Mouse (Mus musculus): Measurements from ENCODE around the gene Fam214a.
A peak's percentile ranks its signal among the peaks of the same experiment; 100 is the strongest.

Gene Fam214a

DNA sequence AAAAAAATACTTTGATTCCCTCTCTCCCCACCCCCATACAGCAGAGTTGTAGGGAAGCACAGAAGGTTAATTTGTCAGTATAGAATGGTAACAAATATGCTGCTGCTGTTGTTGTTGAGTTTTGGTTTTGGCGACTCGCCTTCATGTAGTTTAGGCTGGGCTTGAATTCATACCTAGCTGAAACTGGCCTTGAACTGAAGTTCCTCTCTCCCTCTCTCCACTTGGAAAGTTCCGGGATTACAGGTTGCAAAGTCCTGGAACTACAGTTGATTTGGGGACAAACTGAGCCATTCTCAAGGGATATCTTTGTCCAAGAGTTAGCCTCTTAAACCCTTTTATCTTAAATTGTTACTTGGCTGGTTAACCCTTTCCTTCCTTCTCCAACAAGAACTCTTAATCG lies 83.3 kb downstream of the Fam214a start:
- no peak for DNase-seq

DNA sequence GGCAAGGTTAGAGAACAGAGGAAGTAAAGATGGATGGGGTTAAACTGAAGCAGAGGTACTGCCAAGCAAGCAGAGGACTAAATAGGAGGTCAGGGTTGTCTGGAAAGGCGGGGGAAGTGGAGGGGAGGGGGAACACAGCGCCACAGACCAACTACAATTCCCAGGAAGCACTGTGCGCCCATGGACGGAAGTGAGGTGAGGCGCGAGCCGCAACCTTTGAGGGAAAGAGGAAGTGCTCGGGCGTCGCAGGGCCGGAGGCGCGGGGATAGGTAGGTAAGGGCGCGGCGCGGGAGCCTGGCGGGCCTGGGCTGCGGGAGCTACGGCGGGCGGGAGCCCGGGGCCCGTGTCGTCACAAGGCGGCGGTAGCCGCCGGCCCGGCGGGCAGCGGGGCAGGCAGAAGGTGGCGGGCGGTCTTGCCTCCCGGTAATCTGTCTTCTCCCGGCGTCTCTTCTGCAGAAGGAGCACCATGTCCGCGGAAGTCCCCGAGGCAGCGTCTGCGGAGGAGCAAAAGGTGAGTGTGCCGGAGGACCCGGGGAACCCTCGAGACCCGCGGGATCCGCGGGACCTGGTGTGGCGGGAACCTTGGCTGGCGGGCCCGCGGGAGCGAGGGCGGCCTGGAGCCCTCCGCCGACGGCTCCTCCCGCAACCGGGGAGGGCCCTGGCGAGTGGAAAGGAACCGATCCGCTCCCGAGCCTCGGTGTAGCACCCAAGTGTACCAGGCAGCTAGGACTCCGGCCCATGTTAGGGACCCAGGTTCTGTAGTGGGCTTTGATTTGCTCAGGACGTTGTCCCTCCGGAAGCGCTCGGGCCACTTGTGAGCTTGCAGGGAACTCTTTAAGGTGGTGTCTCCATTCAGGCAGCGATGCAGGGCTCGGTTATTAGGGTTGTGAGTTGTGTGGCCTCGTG lies 85.0 kb downstream of the Fam214a start, which contains the start of gene Arpp19:
Arpp19 (plus strand) TSS at position 164 of the 906 bp plus-strand sequence.
- peak; percentile 85 for DNase-seq

DNA sequence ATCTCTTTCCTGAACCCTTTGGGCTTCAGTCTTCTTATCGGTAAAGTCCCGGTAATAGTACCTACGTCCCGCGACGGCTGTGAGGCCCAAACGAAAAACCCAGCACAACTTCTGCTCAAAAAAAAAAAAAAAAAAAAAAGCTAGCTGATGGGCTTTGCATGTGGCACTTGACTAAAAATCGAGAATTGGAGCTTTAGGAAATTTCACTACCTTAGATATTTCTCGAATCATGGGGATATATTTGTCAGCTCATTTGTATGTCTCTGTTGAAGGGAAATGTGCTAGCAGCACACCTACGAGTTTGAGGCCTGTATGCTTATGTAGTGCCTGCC lies 85.6 kb downstream of the Fam214a start:
- DNase-seq = no peak

DNA sequence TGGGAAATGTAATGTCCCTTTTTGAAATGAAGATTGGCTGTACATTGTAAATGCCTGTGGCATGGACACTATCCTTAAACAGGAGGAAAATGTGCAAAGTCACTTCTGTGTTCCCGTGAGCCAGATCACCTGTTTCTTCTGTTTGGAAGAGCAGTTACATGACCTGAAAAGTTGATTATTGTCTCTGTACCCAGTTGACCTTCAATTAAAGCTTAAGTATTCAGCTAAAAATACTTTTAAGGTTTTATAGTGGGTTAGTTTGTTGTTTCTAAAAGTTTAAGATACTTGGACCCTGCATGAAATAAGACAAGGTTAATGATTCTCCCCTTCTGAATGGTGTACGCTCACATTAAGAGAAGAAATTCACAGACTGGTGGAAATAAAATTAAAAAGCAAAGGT lies 87.9 kb downstream of the Fam214a start:
- no peak for DNase-seq

DNA sequence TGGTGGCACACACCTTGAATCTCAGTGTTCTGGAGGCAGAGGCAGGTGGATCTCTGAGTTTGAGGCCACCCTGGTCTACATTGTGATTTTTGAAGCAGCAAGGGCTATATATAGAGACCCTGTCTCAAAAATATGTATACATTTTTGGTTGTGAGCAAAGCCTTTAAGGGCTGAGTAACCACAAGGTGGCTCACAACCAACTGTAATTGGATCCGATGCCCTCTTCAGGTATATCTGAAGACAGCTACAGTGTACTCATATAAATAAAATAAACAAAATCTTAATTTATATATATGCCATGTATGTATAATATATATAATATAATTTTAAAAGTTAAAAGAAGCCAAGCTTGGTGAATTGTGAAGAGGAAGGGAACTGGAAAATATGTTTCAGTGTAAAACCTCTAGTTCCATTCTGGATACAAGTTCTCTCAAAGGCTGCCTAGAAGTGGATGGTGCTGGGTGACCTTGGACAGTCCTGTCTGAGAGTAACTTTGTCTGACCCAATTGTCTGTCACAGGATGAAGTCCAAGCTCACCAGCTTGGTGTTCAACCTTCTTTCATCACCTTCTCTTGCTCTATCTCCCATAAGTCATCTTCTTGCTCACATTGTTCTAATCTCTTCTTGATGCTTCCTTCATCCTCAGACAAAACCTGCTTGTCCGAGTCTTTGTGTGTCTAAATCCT lies 89.3 kb downstream of the Fam214a start:
- no peak for DNase-seq

DNA sequence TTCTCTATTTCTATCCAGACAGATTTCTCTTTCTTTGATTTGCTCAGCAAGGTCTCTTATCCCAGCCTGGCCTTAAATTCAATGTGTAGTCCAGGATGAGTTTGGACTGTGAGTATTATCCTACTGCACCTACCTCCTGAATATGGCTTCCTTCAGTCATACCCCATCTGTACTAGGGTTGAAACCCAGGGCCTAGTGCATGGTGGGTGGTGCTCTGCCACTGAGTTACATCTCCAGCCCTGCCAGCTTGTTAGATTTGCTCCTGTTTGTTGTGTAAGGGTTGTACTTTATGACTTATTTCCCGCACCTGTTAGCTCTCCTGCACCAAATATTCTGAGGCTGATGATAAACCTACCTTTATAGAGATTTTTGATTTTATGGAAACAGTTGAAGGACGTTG lies 90.5 kb downstream of the Fam214a start:
- no peak for DNase-seq

DNA sequence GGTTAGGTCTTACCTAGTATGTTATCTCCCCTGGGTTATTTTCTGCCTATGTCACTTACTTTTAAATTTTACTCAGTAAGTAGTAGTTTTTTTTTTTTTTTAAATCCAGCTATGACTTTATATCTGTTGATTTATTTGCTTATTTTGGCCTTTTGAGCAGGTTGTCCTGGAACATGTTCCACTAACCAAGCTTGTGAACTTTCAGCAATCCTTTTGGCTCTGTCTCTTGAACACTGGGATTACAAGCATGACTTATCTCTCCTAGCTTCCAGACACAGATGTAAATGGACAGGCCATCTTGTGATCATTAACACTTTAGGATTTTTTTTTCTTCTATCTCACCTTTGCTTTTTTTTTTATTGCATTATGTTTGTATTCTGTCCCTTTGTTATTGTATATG lies 94.4 kb downstream of the Fam214a start:
- DNase-seq = no peak

DNA sequence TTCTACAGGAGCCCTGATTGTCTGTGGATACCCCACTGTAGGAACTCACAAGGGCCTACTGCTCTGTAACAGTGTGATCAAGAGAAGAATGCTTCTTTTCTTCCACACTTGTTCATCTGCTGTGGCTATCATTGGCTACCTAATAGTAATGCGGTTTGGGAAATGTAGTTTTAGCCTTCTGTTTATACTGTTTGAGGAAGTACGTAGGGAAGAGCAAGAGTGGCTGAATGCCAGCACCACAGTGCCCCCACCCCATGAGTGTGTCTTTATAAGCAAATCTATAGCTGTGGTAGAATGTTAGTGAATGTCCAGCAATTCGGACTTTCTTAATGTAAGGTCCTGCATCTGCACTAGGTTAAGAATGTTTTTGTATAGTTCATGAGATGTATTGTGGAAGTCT lies 96.4 kb downstream of the Fam214a start:
- DNase-seq = no peak

DNA sequence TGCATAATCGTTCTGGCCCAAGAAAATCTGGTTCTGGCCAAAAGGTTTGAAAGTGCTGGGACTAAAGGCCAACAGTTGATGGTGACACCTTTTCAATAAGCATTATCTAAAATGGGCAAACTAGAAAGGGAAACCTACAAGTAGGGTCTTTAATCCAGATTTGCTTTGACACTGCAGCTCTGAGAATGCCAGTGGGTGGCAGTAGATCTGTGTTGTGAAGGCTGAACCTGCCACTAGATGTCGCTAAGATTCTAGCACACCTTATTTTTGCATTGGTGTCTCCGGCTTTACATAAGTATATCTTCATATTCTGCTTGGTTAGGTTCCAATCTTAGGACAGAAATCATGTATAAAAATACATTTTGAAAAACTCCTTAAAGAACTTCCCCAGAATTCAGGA lies 97.3 kb downstream of the Fam214a start:
- DNase-seq = peak; percentile 69

DNA sequence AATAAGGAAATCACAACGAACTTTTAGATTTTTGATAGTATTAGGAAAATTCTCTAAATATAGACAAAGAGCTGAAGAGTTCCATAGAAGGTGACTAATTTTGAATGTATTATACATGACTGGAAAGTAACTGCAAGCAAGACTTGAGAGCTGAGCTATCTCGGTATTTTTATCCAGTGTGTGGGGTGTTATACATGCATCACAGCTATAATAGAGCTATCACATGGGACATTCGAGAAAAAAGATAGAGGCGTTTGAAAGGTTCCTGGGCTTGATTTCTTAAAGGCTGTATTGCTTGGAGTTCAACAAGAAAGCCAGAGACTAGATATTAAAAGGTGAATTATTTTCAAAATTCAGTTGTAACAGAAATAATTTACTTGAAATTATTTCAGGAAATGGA lies 99.2 kb downstream of the Fam214a start:
- no peak for DNase-seq

DNA sequence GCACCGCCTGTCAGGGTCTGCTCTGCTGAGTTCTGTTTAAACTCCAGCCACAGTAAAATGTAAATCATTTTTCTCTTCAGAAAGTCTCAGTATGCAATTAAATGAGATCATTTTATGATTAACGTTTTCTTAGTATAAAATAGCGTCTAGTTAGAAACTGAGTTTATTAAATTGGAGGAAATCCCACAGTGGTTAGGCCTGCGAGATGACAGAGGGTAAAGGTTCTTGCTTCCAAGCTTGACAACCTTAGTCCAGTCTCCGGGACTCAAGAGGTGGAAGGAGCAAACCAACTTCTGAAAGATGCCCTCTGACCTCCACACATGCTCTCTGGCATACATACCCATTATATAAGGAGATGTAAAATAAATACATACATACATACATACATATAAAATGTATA lies 102.4 kb downstream of the Fam214a start:
- DNase-seq = no peak

DNA sequence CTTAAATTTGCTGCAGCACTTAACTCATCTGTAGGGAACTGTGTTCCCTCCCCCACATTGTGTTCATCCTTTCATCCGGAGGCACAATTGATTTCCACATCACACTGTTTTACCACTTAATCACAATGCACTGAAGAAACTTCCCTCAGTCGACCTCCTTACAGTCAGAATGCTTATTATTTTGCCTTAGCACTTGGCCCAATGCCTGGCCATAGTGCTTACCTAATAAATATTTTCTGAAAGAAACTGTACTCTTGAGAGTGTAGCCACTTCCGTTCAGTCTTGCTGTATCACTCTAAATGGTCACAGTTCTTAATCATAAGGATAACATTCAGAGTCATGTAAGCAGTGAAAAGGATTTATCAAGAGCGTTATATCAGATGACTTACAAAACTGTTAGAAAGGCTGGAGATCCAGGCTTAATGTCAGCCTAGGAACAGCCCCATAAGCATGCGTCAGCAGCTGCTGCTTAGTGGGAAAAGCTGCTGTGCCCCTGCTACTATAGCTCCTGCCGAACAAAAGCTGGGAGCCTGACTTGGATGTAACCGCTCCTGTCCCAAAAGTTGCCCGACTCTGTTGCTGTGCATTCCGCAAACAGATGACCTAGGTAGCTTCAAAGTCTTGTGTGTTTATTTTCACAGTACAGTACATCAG lies 112.1 kb downstream of the Fam214a start:
- no peak for DNase-seq

DNA sequence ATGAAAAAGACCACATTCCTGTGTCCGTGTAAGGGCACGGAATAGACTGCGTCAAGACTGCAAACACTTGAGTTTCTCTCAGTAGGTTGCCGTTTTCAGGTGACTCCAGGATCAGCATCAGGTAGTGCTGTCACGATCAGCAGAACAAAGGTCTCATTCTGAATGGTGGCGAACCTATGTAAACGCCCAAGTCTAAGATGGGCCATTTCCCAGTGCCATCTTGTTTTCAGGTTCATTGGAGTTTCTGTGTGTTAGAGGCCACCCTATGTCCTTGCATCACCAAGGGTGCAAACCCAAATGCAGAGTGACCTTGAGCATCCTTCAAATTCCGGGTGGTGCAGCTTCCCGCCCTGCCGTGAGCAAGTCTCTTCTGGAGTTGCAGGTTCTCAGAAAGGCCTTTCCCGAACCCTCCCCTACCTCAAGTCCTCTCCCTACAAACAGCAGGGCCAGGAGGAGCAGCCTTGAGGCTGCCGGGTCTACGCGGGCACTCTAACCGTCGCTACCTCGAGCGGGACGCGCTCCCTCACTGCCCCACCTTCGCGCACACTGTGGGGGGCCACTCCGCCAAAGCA lies 117.9 kb downstream of the Fam214a start, which contains the start of gene Myo5a:
Myo5a (plus strand) TSS at position 559 of the 572 bp plus-strand sequence.
- no peak for DNase-seq

DNA sequence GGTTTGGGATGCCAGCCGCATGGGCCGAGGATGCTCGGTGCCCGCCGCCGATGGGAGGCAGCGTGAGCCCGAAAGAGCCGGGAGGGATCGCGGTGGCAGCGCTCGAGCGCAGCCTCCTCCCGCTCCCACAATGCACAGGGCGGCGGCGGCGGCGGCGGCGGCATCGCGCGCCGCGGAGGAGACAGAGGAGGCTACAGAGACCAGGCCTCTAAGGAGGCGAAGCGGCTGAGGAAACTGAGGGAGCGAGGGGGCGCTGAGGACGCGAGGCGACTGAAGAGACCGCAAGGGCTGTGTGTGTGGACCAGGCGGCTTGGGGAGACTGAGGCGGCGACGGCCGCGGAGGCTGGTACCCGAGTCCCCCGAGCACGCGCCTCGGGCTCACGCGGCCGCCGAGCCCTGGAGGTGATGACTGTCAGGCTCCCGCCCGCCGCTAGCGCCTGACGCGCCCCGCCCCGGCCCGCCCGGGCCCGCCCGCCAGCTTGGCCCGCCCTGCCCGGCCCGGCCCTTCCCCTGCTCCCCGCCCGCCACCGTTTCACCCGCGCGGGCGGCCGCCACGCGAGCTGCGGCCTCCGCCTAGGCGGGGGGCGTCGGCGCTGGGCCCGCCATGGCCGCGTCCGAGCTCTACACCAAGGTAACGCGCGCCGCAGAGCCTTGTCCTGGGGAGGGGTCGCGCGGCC lies 118.5 kb downstream of the Fam214a start:
- DNase-seq = peak; percentile 78

DNA sequence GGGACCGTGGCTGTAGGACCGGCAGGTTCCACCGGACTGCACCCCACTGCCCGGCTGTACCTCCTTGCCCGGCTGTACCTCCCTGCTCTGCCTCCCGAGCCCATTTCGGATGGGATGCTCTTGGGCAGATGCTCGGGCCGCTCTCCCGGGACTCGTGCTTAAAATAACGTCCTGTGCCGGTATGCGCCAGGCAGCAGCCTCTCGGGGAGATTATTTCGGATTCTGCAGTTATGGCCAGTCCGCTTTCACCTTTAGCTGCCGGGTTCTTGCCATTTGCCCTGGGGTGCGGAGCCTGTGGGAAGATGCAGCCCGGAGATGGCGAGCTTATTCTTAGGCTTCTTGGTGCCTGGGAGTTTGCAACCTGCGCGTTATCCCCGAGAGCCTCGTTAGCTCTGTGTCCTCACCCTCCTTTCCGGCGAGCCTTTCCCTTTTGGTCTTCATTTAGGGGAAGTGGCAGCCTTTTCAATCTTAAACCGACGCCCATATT lies 119.1 kb downstream of the Fam214a start:
- peak; percentile 27 for DNase-seq

DNA sequence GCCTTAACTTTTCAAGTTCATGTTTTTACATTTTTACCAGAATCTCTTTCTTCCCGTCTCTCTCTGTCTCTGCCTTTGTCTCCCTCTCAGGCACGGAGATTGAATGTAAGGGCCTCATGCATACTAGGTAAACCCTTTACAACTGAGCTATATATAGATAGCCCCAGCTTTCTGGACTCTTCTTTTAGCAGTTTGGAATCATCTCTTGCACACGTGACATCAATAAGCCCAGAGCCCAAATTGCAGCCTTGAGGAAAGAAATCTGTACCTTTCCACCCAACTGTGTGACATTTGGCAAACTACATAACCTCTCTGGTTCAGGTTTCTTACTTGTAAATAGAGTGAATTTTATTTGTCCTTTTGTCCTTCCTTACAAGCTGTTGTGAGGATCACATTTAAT lies 119.7 kb downstream of the Fam214a start:
- no peak for DNase-seq

DNA sequence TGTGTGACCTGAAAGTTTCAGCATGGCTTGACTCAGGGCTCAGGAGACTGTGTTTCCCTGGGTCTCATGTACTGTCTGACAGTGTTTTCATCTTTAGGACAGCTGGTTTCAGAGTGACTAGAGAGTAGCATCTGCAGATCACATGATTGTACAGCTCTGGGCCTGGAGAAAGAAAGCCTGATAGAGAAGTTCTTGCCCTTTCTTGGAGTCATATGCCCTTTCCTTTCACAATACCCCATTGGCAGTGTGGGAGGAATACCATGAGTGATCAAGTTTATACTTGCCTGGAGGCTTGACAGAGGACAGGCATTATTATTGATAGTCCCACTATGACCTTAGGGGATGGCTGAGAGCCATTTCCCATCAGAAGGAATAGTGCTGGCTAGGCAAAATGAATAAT lies 124.5 kb downstream of the Fam214a start:
- no peak for DNase-seq
